Mouse (Mus musculus): ENCODE results near the gene Sh3rf3.

Sh3rf3 gene

GRCm38 (mm10) chr10:58921643-58922188 lies 108.6 kb downstream of the Sh3rf3 start:
- no peak for DNase-seq

- peak; percentile 16 for DNase-seq
Measured at GRCm38 (mm10) chr10:58922216-58922829, 109.2 kb downstream of the Sh3rf3 start.

- DNase-seq: no peak
Measured at GRCm38 (mm10) chr10:58922993-58923392, 109.8 kb downstream of the Sh3rf3 start.

GRCm38 (mm10) chr10:58926578-58926977 lies 113.4 kb downstream of the Sh3rf3 start:
- DNase-seq: no peak

GRCm38 (mm10) chr10:58928952-58929442 lies 115.8 kb downstream of the Sh3rf3 start:
- no peak for DNase-seq

- no peak for DNase-seq
Measured at GRCm38 (mm10) chr10:58932151-58932773, 119.1 kb downstream of the Sh3rf3 start.

GRCm38 (mm10) chr10:58935606-58936005 lies 122.4 kb downstream of the Sh3rf3 start:
- no peak for DNase-seq

- DNase-seq: no peak
Measured at GRCm38 (mm10) chr10:58936441-58936860, 123.3 kb downstream of the Sh3rf3 start.

- DNase-seq: no peak
Measured at GRCm38 (mm10) chr10:58937521-58937920, 124.4 kb downstream of the Sh3rf3 start.

- DNase-seq: no peak
Measured at GRCm38 (mm10) chr10:58942819-58943218, 129.7 kb downstream of the Sh3rf3 start.

- DNase-seq: no peak
Measured at GRCm38 (mm10) chr10:58943661-58944400, 130.7 kb downstream of the Sh3rf3 start.

- no peak for DNase-seq
Measured at GRCm38 (mm10) chr10:58944930-58945329, 131.8 kb downstream of the Sh3rf3 start.

GRCm38 (mm10) chr10:58949770-58950638 lies 136.8 kb downstream of the Sh3rf3 start:
- no peak for DNase-seq

- no peak for DNase-seq
Measured at GRCm38 (mm10) chr10:58960193-58960592, 147.0 kb downstream of the Sh3rf3 start.

- no peak for DNase-seq
Measured at GRCm38 (mm10) chr10:58968236-58968635, 155.1 kb downstream of the Sh3rf3 start.

GRCm38 (mm10) chr10:58969351-58969750 lies 156.2 kb downstream of the Sh3rf3 start:
- no peak for DNase-seq

- no peak for DNase-seq
Measured at GRCm38 (mm10) chr10:58972115-58972514, 159.0 kb downstream of the Sh3rf3 start.

GRCm38 (mm10) chr10:58974138-58974537 lies 161.0 kb downstream of the Sh3rf3 start:
- DNase-seq: no peak

- no peak for DNase-seq
Measured at GRCm38 (mm10) chr10:58979320-58979959, 166.3 kb downstream of the Sh3rf3 start.

- no peak for DNase-seq
Measured at GRCm38 (mm10) chr10:58981674-58982329, 168.6 kb downstream of the Sh3rf3 start.

- DNase-seq: no peak
Measured at GRCm38 (mm10) chr10:58982546-58983154, 169.5 kb downstream of the Sh3rf3 start.
